Comparison of ENCODE assay signal across 10 mouse cellular contexts in genomic region chr7:50137706-50138105, GRCm38 (mm10).
"Had no signal": no experiment of that assay in that cellular context is flagged by ENCODE, and none has a peak within 500 bp of the region (broad histone marks: within the 10 kb centered on the region; RNA-seq: fewer than 3 reads in every experiment).

No protein-coding gene starts in this region.

- DNase-seq: lung, adult 18-20 months; lung, embryonic 14.5 days; lung, postnatal 10 days; lung, postnatal 36 days; right cerebral cortex, postnatal 14 days; thymus, adult 18-20 months; thymus, postnatal 14 days; thymus, postnatal 36 days had no signal

- ATAC-seq: midbrain, embryonic 13.5 days; midbrain, embryonic 15.5 days had no signal
